Mouse (Mus musculus) spleen, postnatal 14 days (tissue): ENCODE measurements around the gene Wfdc10.

Experiments
- DNase-seq, 2 experiments: peaks; one replicate each; pipeline ENCODE4 v3.0.0; 2021 to 2022; ENCODE audit warnings: low spot score in 2 of 2

Gene Wfdc10

GRCm38 (mm10) chr2:164700959-164701358 is 45.1 kb downstream of the Wfdc10 start:
- no peak for DNase-seq

- DNase-seq = no peak
These were observed 45.9 kb downstream of the Wfdc10 start for GRCm38 (mm10) chr2:164701761-164702160.

- DNase-seq = no peak
These were observed 48.4 kb downstream of the Wfdc10 start for GRCm38 (mm10) chr2:164704235-164704634.

GRCm38 (mm10) chr2:164705328-164705727 is 49.5 kb downstream of the Wfdc10 start:
- DNase-seq = no peak

GRCm38 (mm10) chr2:164705991-164706390 is 50.1 kb downstream of the Wfdc10 start:
- no peak for DNase-seq
